Mouse (Mus musculus) liver, embryonic 15.5 days (tissue): ENCODE measurements at regions not wholly inside any gene's neighbourhood (a gene's known extent, or its start where the extent isn't known, plus 50 kb on each side); places are given as distances from the start of the nearest gene placed in this dataset.

Experiments
- ATAC-seq: fragments of 200-750 bp; cut with Nextera tagmentation; 2 replicates; pipeline ENCODE4 v1.8.0; 2017; ENCODE audit warnings: moderate number of reproducible peaks, mild to moderate bottlenecking, moderate library complexity; ENCODE audit not compliant: insufficient read depth
- H3K27ac ChIP-seq: fragments of 300-500 bp; sonication (generic); replicated peaks from 2 replicates; pipeline ENCODE4 v1.5.1; 2015; ENCODE audit warnings: mild to moderate bottlenecking, inconsistent platforms
- H3K27me3 ChIP-seq: fragments of 300-500 bp; sonication (generic); 2 replicates; pipeline ENCODE4 v1.6.1; 2015; ENCODE audit warnings: mild to moderate bottlenecking, inconsistent platforms
- H3K36me3 ChIP-seq: fragments of 300-500 bp; sonication (generic); replicated peaks from 2 replicates; pipeline ENCODE4 v1.6.1; 2015; ENCODE audit warnings: moderate library complexity, mild to moderate bottlenecking, inconsistent platforms
- H3K4me1 ChIP-seq: fragments of 300-500 bp; sonication (generic); replicated peaks from 2 replicates; pipeline ENCODE4 v1.6.1; 2015; ENCODE audit warnings: inconsistent platforms
- H3K4me2 ChIP-seq: fragments of 300-500 bp; sonication (generic); 2 replicates; pipeline ENCODE4 v1.6.1; 2015; ENCODE audit warnings: moderate library complexity, mild to moderate bottlenecking, inconsistent platforms
- H3K4me3 ChIP-seq: fragments of 300-500 bp; sonication (generic); replicated peaks from 2 replicates; pipeline ENCODE4 v1.5.1; 2015; ENCODE audit warnings: mild to moderate bottlenecking, inconsistent platforms
- H3K9ac ChIP-seq: fragments of 300-500 bp; sonication (generic); 2 replicates; pipeline ENCODE4 v1.6.1; 2015; ENCODE audit warnings: moderate library complexity, mild to moderate bottlenecking, inconsistent platforms
- H3K9me3 ChIP-seq: fragments of 300-500 bp; sonication (generic); replicated peaks from 2 replicates; pipeline ENCODE4 v1.6.1; 2016; ENCODE audit warnings: inconsistent platforms
- WGBS: fragments of 180-500 bp; shearing (Covaris S2); methylation state at CpG from one replicate; pipeline ENCODE4 v1.1.7; 2015; ENCODE audit warnings: mixed read lengths; ENCODE audit not compliant: insufficient replicate concordance; 5-methylcytosine and 5-hydroxymethylcytosine counted together

GRCm38 (mm10) chr9:116244619-116244899, 69.4 kb upstream of the Tgfbr2 start:
- Histone ChIP-seq H3K4me1 (no peaks in the 10 kb centered on the region), H3K9ac (no peak overlapping the region), H3K27ac (no peak overlapping the region), H3K36me3 (no peaks in the 10 kb centered on the region), H3K4me3 (no peak overlapping the region), H3K27me3 (no peaks in the 10 kb centered on the region), H3K4me2 (no peak overlapping the region), H3K9me3 (no peaks in the 10 kb centered on the region)
- ATAC-seq = no peak
- 59% methylated on average over 1 of the region's 1 CpGs for WGBS

GRCm38 (mm10) chr9:116243775-116244618, 68.8 kb upstream of the Tgfbr2 start:
- H3K9me3 ChIP-seq = no peaks in the 10 kb centered on the region
- H3K36me3 ChIP-seq = no peaks in the 10 kb centered on the region
- no peaks in the 10 kb centered on the region for H3K4me1 ChIP-seq
- 52% methylated on average over 8 of the region's 8 CpGs for WGBS
- H3K4me3 ChIP-seq = no peak overlapping the region
- no peak overlapping the region for H3K9ac ChIP-seq
- H3K4me2 ChIP-seq = no peak overlapping the region
- ATAC-seq = no peak
- no peaks in the 10 kb centered on the region for H3K27me3 ChIP-seq
- H3K27ac ChIP-seq = no peak overlapping the region

GRCm38 (mm10) chr9:116241933-116242526, 66.9 kb upstream of the Tgfbr2 start:
- H3K27ac ChIP-seq = no peak overlapping the region
- H3K27me3 ChIP-seq = no peaks in the 10 kb centered on the region
- no peak overlapping the region for H3K9ac ChIP-seq
- ATAC-seq = no peak
- no peaks in the 10 kb centered on the region for H3K9me3 ChIP-seq
- H3K4me3 ChIP-seq = no peak overlapping the region
- WGBS = 58% methylated on average over 5 of the region's 5 CpGs
- H3K36me3 ChIP-seq = no peaks in the 10 kb centered on the region
- no peaks in the 10 kb centered on the region for H3K4me1 ChIP-seq
- no peak overlapping the region for H3K4me2 ChIP-seq

- Histone ChIP-seq H3K36me3 (no peaks in the 10 kb centered on the region), H3K27me3 (no peaks in the 10 kb centered on the region), H3K9ac (no peak overlapping the region), H3K9me3 (no peaks in the 10 kb centered on the region), H3K4me1 (no peaks in the 10 kb centered on the region), H3K4me3 (no peak overlapping the region), H3K4me2 (no peak overlapping the region), H3K27ac (no peak overlapping the region)
- ATAC-seq = no peak
- 68% methylated on average over 10 of the region's 10 CpGs for WGBS
These were observed 66.1 kb upstream of the Tgfbr2 start for GRCm38 (mm10) chr9:116241290-116241689.

GRCm38 (mm10) chr9:116236836-116237235, 61.7 kb upstream of the Tgfbr2 start:
- H3K9ac ChIP-seq = no peak overlapping the region
- no peaks in the 10 kb centered on the region for H3K27me3 ChIP-seq
- no peak overlapping the region for H3K4me2 ChIP-seq
- no peaks in the 10 kb centered on the region for H3K4me1 ChIP-seq
- ATAC-seq = no peak
- no peak overlapping the region for H3K4me3 ChIP-seq
- H3K36me3 ChIP-seq = no peaks in the 10 kb centered on the region
- no peaks in the 10 kb centered on the region for H3K9me3 ChIP-seq
- no peak overlapping the region for H3K27ac ChIP-seq

- no peak for ATAC-seq
- Histone ChIP-seq H3K4me1 (no peaks in the 10 kb centered on the region), H3K4me3 (no peak overlapping the region), H3K9ac (no peak overlapping the region), H3K27ac (no peak overlapping the region), H3K27me3 (no peaks in the 10 kb centered on the region), H3K9me3 (no peaks in the 10 kb centered on the region), H3K36me3 (no peaks in the 10 kb centered on the region), H3K4me2 (no peak overlapping the region)
- 71% methylated on average over 7 of the region's 7 CpGs for WGBS
These were observed 59.0 kb upstream of the Tgfbr2 start for GRCm38 (mm10) chr9:116234170-116234569.

- H3K36me3 ChIP-seq = no peaks in the 10 kb centered on the region
- H3K9me3 ChIP-seq = no peaks in the 10 kb centered on the region
- H3K27ac ChIP-seq = no peak overlapping the region
- H3K4me3 ChIP-seq = no peak overlapping the region
- ATAC-seq = no peak
- no peak overlapping the region for H3K9ac ChIP-seq
- no peaks in the 10 kb centered on the region for H3K27me3 ChIP-seq
- no peak overlapping the region for H3K4me2 ChIP-seq
- WGBS = 73% methylated on average over 10 of the region's 10 CpGs
- H3K4me1 ChIP-seq = no peaks in the 10 kb centered on the region
These were observed 57.2 kb upstream of the Tgfbr2 start for GRCm38 (mm10) chr9:116232386-116232785.

GRCm38 (mm10) chr9:116231351-116232311, 56.5 kb upstream of the Tgfbr2 start:
- Histone ChIP-seq H3K4me2 (no peak overlapping the region), H3K9ac (no peak overlapping the region), H3K4me1 (no peaks in the 10 kb centered on the region), H3K27ac (no peak overlapping the region), H3K9me3 (no peaks in the 10 kb centered on the region), H3K36me3 (no peaks in the 10 kb centered on the region), H3K27me3 (no peaks in the 10 kb centered on the region), H3K4me3 (no peak overlapping the region)
- 73% methylated on average over 16 of the region's 16 CpGs for WGBS
- ATAC-seq = no peak

- H3K27ac ChIP-seq = no peak overlapping the region
- no peaks in the 10 kb centered on the region for H3K27me3 ChIP-seq
- H3K4me3 ChIP-seq = no peak overlapping the region
- no peaks in the 10 kb centered on the region for H3K9me3 ChIP-seq
- H3K4me2 ChIP-seq = no peak overlapping the region
- WGBS = 65% methylated on average over 7 of the region's 7 CpGs
- no peak overlapping the region for H3K9ac ChIP-seq
- no peak for ATAC-seq
- no peaks in the 10 kb centered on the region for H3K4me1 ChIP-seq
- no peaks in the 10 kb centered on the region for H3K36me3 ChIP-seq
These were observed 55.2 kb upstream of the Tgfbr2 start for GRCm38 (mm10) chr9:116230346-116230745.

GRCm38 (mm10) chr9:116228443-116228842, 53.3 kb upstream of the Tgfbr2 start:
- H3K27ac ChIP-seq = no peak overlapping the region
- ATAC-seq = no peak
- H3K36me3 ChIP-seq = no peaks in the 10 kb centered on the region
- no peak overlapping the region for H3K9ac ChIP-seq
- H3K4me1 ChIP-seq = no peaks in the 10 kb centered on the region
- no peak overlapping the region for H3K4me2 ChIP-seq
- no peaks in the 10 kb centered on the region for H3K27me3 ChIP-seq
- 22% methylated on average over 9 of the region's 9 CpGs for WGBS
- no peak overlapping the region for H3K4me3 ChIP-seq
- H3K9me3 ChIP-seq = no peaks in the 10 kb centered on the region

GRCm38 (mm10) chr9:116227738-116228137, 52.6 kb upstream of the Tgfbr2 start:
- 63% methylated on average over 7 of the region's 7 CpGs for WGBS
- Histone ChIP-seq H3K9me3 (no peaks in the 10 kb centered on the region), H3K27ac (no peak overlapping the region), H3K9ac (no peak overlapping the region), H3K36me3 (no peaks in the 10 kb centered on the region), H3K4me2 (no peak overlapping the region), H3K4me3 (no peak overlapping the region), H3K4me1 (no peaks in the 10 kb centered on the region), H3K27me3 (no peaks in the 10 kb centered on the region)
- no peak for ATAC-seq
